Mouse (Mus musculus) megakaryocyte, adult 5-6 weeks (primary cell): ENCODE results near the gene Tmem143. TPM values are rescaled to one million over a fixed set of nuclear protein-coding genes. Genes with fewer than 3 reads are reported as not detected.
A peak's percentile ranks its signal among the peaks of the same experiment; 100 is the strongest.
"Not testable (repeated sequence)": the region's sequence is repeated elsewhere in the genome, so short reads cannot be mapped to it uniquely, and the experiment has no call there.

Experiments
- ATAC-seq: 2 replicates; pipeline ENCODE4 v1.8.0; 2016; ENCODE audit warnings: mild to moderate bottlenecking, inconsistent platforms; ENCODE audit not compliant: poor library complexity, severe bottlenecking
- total RNA-seq, 2 experiments: library from RNA; stranded (forward) in 1 of 2; stranded (reverse) in 1 of 2; fragments of 153-499, 151-499 nt in 1 of 2; fragments of 221-1000, 200-1000 nt in 1 of 2; gene quantifications; 2 replicates each; pipeline versions ENCODE4 v1.2.3 to v1.2.4; 2015 to 2017

Tmem143 gene
- total RNA-seq (2015) (1.9 and 8.0 TPM in 2 replicates), total RNA-seq (2017) (5.8 TPM in 2 replicates)

GRCm38 (mm10) chr7:45896517-45897257 lies at the start of gene Tmem143, which contains the start of gene Syngr4:
Gene Tmem143, plus strand, starts transcription at chr7:45896941.
Gene Syngr4, minus strand, starts transcription at chr7:45896714.
- peak; percentile 92 for ATAC-seq

GRCm38 (mm10) chr7:45848447-45849027 lies 48.2 kb upstream of the Tmem143 start:
- ATAC-seq, result no peak

- no peak for ATAC-seq
Measured at GRCm38 (mm10) chr7:45850661-45851060, 46.1 kb upstream of the Tmem143 start.

DNA sequence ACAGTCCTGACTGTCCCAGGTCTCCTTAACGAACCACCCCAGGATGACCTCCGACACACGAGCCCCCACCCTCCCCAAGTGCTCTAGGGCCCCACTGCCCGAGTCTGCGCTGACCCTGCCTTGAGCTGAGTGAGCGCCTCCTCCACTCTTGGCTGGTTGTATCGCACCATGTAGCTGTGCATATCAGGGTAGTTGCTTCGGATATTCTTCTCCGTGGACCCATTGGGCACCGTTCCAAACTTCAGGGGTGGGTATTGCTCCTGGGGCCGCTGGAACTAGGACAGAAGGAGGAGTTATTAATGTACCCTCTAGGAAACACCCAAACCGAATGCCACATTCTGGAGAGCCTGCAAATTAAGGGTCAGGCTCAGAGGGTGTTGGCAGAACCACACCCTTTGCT lies 43.7 kb upstream of the Tmem143 start:
- ATAC-seq, result no peak

GRCm38 (mm10) chr7:45856950-45857901 lies 39.5 kb upstream of the Tmem143 start:
- ATAC-seq, result no peak

DNA sequence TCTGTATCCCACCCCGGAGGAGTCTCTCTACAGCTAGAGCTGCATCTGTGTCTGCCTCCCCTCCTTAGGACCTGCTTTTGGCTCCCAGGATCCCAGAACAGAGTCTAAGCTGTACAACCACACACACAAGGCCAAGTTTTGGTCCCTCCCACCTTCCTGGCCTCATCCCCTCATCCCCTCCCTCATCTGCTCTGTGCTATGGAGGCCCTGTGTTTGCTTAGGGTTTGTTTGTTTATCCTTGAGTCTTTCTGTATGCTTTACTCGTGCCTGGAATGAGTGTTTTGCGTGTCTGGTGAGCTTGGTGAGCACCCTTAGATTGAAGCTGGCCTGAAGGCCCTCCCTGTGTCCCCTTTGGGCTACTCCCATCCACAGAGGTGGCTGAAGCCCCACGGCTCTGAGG lies 37.7 kb upstream of the Tmem143 start:
- no peak for ATAC-seq

DNA sequence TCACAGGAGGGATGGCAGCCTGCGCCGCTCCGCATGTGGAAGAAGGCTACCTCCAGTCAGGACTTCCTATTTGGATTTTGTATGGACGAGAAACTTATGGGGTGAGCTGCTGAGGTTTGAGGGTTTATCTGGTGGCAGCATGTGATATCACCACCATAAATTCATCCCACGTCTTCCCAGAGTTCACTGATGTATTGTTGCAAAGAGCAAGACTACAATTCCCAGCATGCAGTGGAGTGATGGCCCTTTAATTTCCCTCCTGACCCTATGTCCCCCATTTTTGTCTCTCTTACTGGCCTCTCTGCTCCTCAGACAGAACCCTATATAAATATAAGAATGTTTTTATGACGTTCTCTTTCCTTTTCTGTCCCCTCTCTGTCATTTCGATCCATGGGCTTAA lies 33.9 kb upstream of the Tmem143 start:
- no peak for ATAC-seq

- ATAC-seq, result no peak
Measured at GRCm38 (mm10) chr7:45864435-45864834, 32.3 kb upstream of the Tmem143 start.

DNA sequence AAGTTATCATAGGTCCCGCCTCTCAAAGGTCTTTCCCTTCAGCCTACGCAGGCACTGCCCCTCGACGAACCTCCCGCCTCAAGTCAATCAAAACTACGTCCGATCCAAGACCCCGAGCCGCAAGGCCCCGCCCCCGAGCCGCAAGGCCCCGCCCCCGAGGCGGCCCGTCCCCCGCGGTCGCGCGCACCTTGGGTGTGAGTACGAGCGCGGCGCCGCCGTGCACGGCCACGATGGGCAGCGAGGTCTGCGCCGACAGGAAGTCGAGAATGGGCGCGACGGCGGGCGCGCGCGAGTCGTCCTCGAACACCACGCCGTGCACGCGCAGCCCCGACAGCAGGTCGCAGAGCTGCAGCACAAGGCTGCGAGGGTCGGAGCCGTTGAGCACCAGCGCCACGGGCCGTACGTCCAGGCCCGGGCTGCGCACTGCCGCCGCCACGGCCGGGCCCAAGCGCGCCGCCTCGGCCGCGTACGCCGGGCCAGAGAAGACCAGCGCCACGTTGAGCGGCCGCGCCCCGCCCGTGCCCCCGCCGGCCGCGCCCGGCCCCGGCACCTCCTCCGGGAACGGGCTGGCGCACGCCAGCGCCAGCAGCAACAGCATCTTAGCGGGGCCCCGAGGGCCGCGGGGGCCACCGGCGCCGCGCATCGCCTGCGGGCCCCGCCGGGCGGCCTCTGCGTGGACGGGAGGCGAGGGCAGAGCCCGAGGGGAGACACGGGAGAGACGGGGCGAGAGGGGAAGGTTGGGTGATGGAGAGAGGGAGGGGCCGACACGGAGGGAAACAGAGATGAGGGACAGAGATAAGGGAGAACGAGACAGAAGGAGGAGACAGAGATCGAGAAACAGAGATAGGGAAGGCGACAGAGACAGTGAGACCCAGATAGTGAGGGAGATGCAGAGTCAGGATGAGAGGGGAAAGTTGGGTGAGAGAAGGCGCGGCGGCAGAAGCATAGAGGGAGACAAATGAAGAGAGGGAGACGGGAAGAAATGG lies 30.5 kb upstream of the Tmem143 start:
- peak; percentile 94 for ATAC-seq

DNA sequence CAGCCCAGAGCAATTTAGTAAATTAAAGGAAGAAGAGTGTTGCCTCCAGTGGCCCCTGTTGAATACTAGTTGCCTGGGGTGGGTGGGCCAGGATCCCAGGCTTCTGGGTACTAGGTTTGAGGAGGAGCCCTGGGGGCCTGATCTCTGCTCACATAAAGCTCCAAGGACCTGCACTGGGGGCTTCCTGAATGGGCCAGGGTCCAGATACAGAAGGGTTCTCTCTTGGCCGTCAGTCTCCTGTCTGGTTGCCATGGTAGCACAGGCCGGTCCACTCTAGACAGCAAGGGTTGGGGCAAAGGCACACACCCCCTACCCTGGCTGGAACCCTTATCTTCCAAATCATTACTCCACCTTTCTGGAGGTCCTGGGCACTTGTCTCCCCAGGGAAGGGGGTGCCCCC lies 28.9 kb upstream of the Tmem143 start:
- ATAC-seq, result no peak

GRCm38 (mm10) chr7:45869107-45869670 lies 27.6 kb upstream of the Tmem143 start:
- no peak for ATAC-seq

GRCm38 (mm10) chr7:45869787-45870186 lies 27.0 kb upstream of the Tmem143 start:
- no peak for ATAC-seq

DNA sequence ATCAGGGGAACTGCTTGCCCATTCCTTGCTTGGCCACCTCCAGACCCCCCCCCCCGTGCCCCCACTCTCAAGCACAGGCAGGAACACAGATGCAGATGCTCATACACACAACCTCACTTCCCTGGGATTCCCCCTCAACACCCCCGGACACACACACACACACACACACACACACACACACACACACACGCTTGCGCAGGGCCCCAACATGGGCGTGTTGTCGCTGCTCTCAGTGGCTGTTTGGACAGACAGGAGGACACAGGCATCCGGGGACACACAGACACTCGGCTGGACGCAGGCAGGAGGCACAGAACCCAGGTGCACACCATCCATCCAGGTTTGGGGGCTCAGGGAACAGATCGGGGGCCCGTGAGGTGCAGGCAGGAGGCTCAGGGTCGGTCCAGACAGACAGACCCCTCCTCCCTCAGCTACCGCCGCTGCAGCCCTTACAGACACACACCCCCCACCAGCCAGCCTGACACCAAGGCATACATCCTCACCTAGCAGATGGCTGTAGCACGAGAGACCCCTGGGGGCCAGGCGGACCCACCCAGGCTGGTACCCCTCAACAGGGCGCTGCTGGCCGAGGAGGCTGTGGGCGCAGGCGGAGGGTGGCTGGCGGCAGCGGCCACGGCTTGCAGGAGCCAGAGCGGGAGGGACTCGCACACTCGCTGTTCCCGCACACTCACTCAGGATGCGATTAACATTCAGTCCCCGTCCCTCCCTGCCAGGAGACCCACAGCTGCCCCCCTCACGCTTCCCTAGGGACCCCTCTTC lies 26.3 kb upstream of the Tmem143 start:
- ATAC-seq, result no peak

- ATAC-seq, result peak; percentile 92
Measured at GRCm38 (mm10) chr7:45872624-45873023, 24.1 kb upstream of the Tmem143 start, which contains the start of gene Kdelr1. Gene Kdelr1, plus strand, starts transcription at chr7:45872772.

GRCm38 (mm10) chr7:45873061-45873947 lies 23.4 kb upstream of the Tmem143 start:
- ATAC-seq, result peak; percentile 61

DNA sequence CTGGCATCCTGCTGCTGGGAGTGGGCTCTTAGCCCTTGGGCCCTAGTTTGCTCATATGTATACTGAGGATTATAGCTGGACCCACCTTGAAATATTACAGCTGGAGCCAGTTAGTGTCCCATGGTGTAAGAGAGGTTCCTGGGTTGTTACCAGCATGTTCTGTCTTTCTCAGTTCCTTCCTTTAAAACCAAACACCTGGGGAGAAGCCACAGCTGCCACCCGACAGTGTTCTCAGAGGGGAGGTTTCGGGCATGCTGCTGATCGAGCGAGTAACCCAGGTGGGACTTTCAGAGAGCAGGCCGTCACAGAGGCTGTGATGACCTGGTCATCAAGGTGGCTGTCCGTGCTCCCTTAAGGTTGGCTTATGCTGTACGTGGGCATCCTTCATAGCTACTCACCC lies 19.8 kb upstream of the Tmem143 start:
- ATAC-seq, result no peak

- ATAC-seq, result not testable (repeated sequence)
Measured at GRCm38 (mm10) chr7:45878278-45878677, 18.5 kb upstream of the Tmem143 start, which contains the start of gene Grin2d. Gene Grin2d, minus strand, starts transcription at chr7:45878378.

DNA sequence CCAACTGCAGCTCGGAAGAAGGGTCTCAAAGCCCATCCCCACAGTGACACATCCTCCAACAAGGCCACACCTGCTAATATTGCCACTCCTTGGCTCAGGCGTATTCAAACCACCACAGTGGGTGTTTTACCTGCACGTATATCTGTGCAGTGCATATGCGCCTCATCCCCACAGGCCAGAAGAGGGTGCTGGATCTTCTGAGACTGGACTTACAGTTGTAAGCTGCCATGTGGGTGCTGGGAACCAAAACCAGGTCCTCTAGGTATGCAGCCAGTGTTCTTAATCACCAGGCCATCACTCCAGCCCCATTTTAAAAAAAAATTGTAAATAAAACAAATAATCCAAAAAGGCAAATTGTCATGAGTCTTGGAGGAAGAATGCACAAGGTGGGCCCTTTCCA lies 16.2 kb upstream of the Tmem143 start:
- no peak for ATAC-seq
